Mouse (Mus musculus) embryonic fibroblast, embryonic 13.5 days (primary cell): Measurements from ENCODE around the gene Gm42674.

Experiments used
- CTCF ChIP-seq: IDR thresholded peaks from 2 replicates; pipeline ENCODE4 v1.5.1; 2011; ENCODE audit warnings: mild to moderate bottlenecking, control low read depth, low read length, moderate library complexity, borderline replicate concordance; ENCODE audit not compliant: insufficient read depth
- POLR2A ChIP-seq: IDR thresholded peaks from 2 replicates; pipeline ENCODE4 v1.6.1; 2011; ENCODE audit warnings: low read depth, mild to moderate bottlenecking, control low read depth, low read length, moderate library complexity

DNA sequence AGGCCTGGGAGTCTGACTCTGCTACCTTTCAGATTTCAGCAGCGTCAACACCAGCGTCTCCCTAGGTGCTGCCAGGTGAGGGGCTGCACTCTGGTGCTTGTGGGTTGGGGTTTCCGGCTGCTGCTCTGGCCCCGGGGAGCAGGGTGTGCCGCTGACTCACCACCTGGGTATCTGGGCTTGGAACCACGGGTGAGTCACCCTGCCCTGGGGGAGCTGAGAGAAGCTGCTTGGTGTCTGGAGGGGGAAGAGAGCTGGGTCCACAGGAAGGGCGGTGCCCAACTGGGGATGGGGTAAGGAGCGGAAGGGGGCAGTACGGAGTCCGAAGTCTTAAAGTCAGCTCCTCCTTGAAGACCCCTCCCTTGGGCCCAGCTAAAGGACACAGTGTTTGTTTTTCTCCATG, 14.8 kb upstream of the Gm42674 start:
- no peak for TF ChIP-seq POLR2A
- TF ChIP-seq CTCF = peak; percentile 18; the same call in 1 of the 2 replicates
